Mouse (Mus musculus) layer of hippocampus, adult 18-20 months (tissue): Measurements from ENCODE around the gene Otogl. TPM values are rescaled to one million over a fixed set of nuclear protein-coding genes. Genes with fewer than 3 reads are reported as not detected.

Source experiments
- DNase-seq, 2 experiments: peaks; one replicate each; pipeline ENCODE4 v3.0.0; 2022; ENCODE audit warnings: low spot score in 2 of 2
- total RNA-seq, 2 experiments: library from RNA; stranded (reverse); gene quantifications; 2 replicates each; pipeline ENCODE4 v1.2.3; 2021

Otogl gene
- total RNA-seq, 2 experiments from 2014 or later, result 0.32 to 0.41 TPM

GRCm38 (mm10) chr10:107906453-107906852 is 5.5 kb downstream of the Otogl start:
- no peak for DNase-seq

GRCm38 (mm10) chr10:107905274-107906034 is 6.5 kb downstream of the Otogl start:
- no peak for DNase-seq

- no peak for DNase-seq
These were observed 10.0 kb downstream of the Otogl start for GRCm38 (mm10) chr10:107901958-107902357.

- no peak for DNase-seq
These were observed 10.6 kb downstream of the Otogl start for GRCm38 (mm10) chr10:107901204-107901879.

GRCm38 (mm10) chr10:107899946-107900345 is 12.0 kb downstream of the Otogl start:
- no peak for DNase-seq

- no peak for DNase-seq
These were observed 15.8 kb downstream of the Otogl start for GRCm38 (mm10) chr10:107896158-107896557.

GRCm38 (mm10) chr10:107894663-107895581 is 17.0 kb downstream of the Otogl start:
- DNase-seq, result no peak

GRCm38 (mm10) chr10:107890400-107890799 is 21.5 kb downstream of the Otogl start:
- no peak for DNase-seq

GRCm38 (mm10) chr10:107872542-107872941 is 39.4 kb downstream of the Otogl start:
- no peak for DNase-seq

- DNase-seq, result no peak
These were observed 39.8 kb downstream of the Otogl start for GRCm38 (mm10) chr10:107872109-107872508.

- DNase-seq, result no peak
These were observed 41.4 kb downstream of the Otogl start for GRCm38 (mm10) chr10:107870540-107870939.

- no peak for DNase-seq
These were observed 43.0 kb downstream of the Otogl start for GRCm38 (mm10) chr10:107868904-107869303.

GRCm38 (mm10) chr10:107867414-107867813 is 44.5 kb downstream of the Otogl start:
- DNase-seq, result no peak

- peak in 1 of 2 experiments; percentile 51 for DNase-seq
These were observed 51.6 kb downstream of the Otogl start for GRCm38 (mm10) chr10:107860235-107860917.

- DNase-seq, result no peak
These were observed 52.7 kb downstream of the Otogl start for GRCm38 (mm10) chr10:107859220-107859619.

- peak; percentile 16 to 69 for DNase-seq
These were observed 53.2 kb downstream of the Otogl start for GRCm38 (mm10) chr10:107858684-107859083.

- no peak for DNase-seq
These were observed 67.0 kb downstream of the Otogl start for GRCm38 (mm10) chr10:107844906-107845305.

GRCm38 (mm10) chr10:107834452-107835239 is 77.3 kb downstream of the Otogl start:
- DNase-seq, result no peak

GRCm38 (mm10) chr10:107829151-107829550 is 82.8 kb downstream of the Otogl start:
- DNase-seq, result no peak
